Mouse (Mus musculus) heart, embryonic 14.5 days (tissue): Measurements from ENCODE around the gene 4632433K11Rik. TPM values are rescaled to one million over a fixed set of nuclear protein-coding genes. Genes with fewer than 3 reads are reported as not detected.
A peak's percentile ranks its signal among the peaks of the same experiment; 100 is the strongest.

ENCODE experiments used
- ATAC-seq: fragments of 200-750 bp; cut with Nextera tagmentation; 2 replicates; pipeline ENCODE4 v1.8.0; 2017; ENCODE audit warnings: low read depth, moderate TSS enrichment; ENCODE audit not compliant: insufficient number of reproducible peaks, insufficient read depth, low FRiP score
- H3K27ac ChIP-seq, 2 experiments: fragments of 200-500 bp in 1 of 2; fragments of 300-500 bp in 1 of 2; sonication (generic) in 1 of 2; replicated peaks in 1 of 2; 2 replicates each; pipeline ENCODE4 v1.5.1; 2012 to 2014; ENCODE audit warnings: low read depth in 2 of 2, low read length in 2 of 2, control low read depth in 1 of 2, mild to moderate bottlenecking in 1 of 2, mixed read lengths in 1 of 2; ENCODE audit not compliant: control insufficient read depth in 1 of 2, insufficient read depth in 1 of 2
- H3K27me3 ChIP-seq: fragments of 300-500 bp; sonication (generic); 2 replicates; pipeline ENCODE4 v1.6.1; 2014; ENCODE audit warnings: mild to moderate bottlenecking, low read length, control low read depth; ENCODE audit not compliant: control insufficient read depth, insufficient read depth
- H3K36me3 ChIP-seq: fragments of 300-500 bp; sonication (generic); 2 replicates; pipeline ENCODE4 v1.6.1; 2014; ENCODE audit warnings: mild to moderate bottlenecking, control low read depth, low read length, mixed read lengths; ENCODE audit not compliant: control insufficient read depth, insufficient read depth
- H3K4me1 ChIP-seq, 2 experiments: fragments of 200-500 bp in 1 of 2; fragments of 300-500 bp in 1 of 2; sonication (generic) in 1 of 2; 2 replicates each; pipeline ENCODE4 v1.6.1; 2012 to 2014; ENCODE audit warnings: low read length in 2 of 2, control low read depth in 1 of 2, mixed read lengths in 1 of 2; ENCODE audit not compliant: control insufficient read depth in 2 of 2, insufficient read depth in 2 of 2
- H3K4me2 ChIP-seq: fragments of 300-500 bp; sonication (generic); 2 replicates; pipeline ENCODE4 v1.6.1; 2014; ENCODE audit warnings: mild to moderate bottlenecking, low read length
- H3K4me3 ChIP-seq, 2 experiments: fragments of 200-500 bp in 1 of 2; fragments of 300-500 bp in 1 of 2; sonication (generic) in 1 of 2; 2 replicates each; pipeline ENCODE4 v1.5.1; 2012 to 2014; ENCODE audit warnings: low read length in 2 of 2, mild to moderate bottlenecking in 2 of 2, control low read depth in 1 of 2, low read depth in 1 of 2, moderate library complexity in 1 of 2; ENCODE audit not compliant: control insufficient read depth in 1 of 2, insufficient read depth in 1 of 2
- H3K9ac ChIP-seq: fragments of 300-500 bp; sonication (generic); 2 replicates; pipeline ENCODE4 v1.6.1; 2014; ENCODE audit warnings: mild to moderate bottlenecking, low read length
- H3K9me3 ChIP-seq: fragments of 300-500 bp; sonication (generic); 2 replicates; pipeline ENCODE4 v1.6.1; 2016; ENCODE audit warnings: low read length, control low read depth; ENCODE audit not compliant: control insufficient read depth
- WGBS: fragments of 180-500 bp; shearing (Covaris S2); extraction: QIAGEN DNeasy Blood & Tissue Kit; methylation state at CpG from one replicate; pipeline ENCODE4 v1.1.7; 2014; 5-methylcytosine and 5-hydroxymethylcytosine counted together
- polyA plus RNA-seq: library from polyadenylated mRNA; unstranded; fragments of >200 nt; fragmentation: Nextera tagmentation; extraction: Ambion mirVana; gene quantifications from 2 replicates; pipeline ENCODE4 v1.2.1, GENCODE M21; 2014

The 4632433K11Rik gene
- polyA plus RNA-seq, 1 experiment from 2014 or later = not detected

GRCm38 (mm10) chr7:5058631-5059030, 24.7 kb downstream of the 4632433K11Rik start:
- peaks cover 7 to 24% of the 10 kb centered on the region in 2 experiments; a peak in 3 of 4 replicates for H3K4me1 ChIP-seq
- 68% methylated on average over 1 of the region's 1 CpGs for whole genome bisulfite sequencing
- no peak overlapping the region for H3K4me3 ChIP-seq
- H3K27me3 ChIP-seq = peaks cover 53% of the 10 kb centered on the region
- H3K9me3 ChIP-seq = no peaks in the 10 kb centered on the region
- H3K27ac ChIP-seq = no peak overlapping the region
- no peak overlapping the region for H3K9ac ChIP-seq
- ATAC-seq = no peak
- no peak overlapping the region for H3K4me2 ChIP-seq
- H3K36me3 ChIP-seq = no peaks in the 10 kb centered on the region

- Histone ChIP-seq H3K4me3 (no peak overlapping the region), H3K4me2 (peak overlapping the region; percentile 98; the same call in 1 of the 2 replicates), H3K9ac (no peak overlapping the region), H3K9me3 (no peaks in the 10 kb centered on the region), H3K36me3 (peaks cover 4% of the 10 kb centered on the region), H3K4me1 (peaks cover 5 to 26% of the 10 kb centered on the region in 2 experiments; a peak in 3 of 4 replicates), H3K27me3 (peaks cover 45% of the 10 kb centered on the region), H3K27ac (no peak overlapping the region)
- whole genome bisulfite sequencing = 88% methylated on average over 12 of the region's 12 CpGs
- no peak for ATAC-seq
Observed at GRCm38 (mm10) chr7:5059421-5059820, 25.5 kb downstream of the 4632433K11Rik start.

GRCm38 (mm10) chr7:5060239-5060731, 26.4 kb downstream of the 4632433K11Rik start:
- peaks cover 5 to 28% of the 10 kb centered on the region in 2 experiments; a peak in 3 of 4 replicates for H3K4me1 ChIP-seq
- peak overlapping the region; percentile 96 to 98 for H3K27ac ChIP-seq
- peaks cover 37% of the 10 kb centered on the region for H3K27me3 ChIP-seq
- H3K9ac ChIP-seq = peak overlapping the region; percentile 84
- peaks cover 7% of the 10 kb centered on the region for H3K36me3 ChIP-seq
- WGBS = 2% methylated on average over 27 of the region's 27 CpGs
- H3K9me3 ChIP-seq = no peaks in the 10 kb centered on the region
- H3K4me2 ChIP-seq = peak overlapping the region; percentile 98
- ATAC-seq = 0 out of 2 replicates have a peak, but pooled peaks have one; percentile 2
- peak overlapping the region; percentile 82 to 84 for H3K4me3 ChIP-seq

GRCm38 (mm10) chr7:5060944-5061773, 27.2 kb downstream of the 4632433K11Rik start:
- under 1% methylated on average over 60 of the region's 60 CpGs for WGBS
- H3K4me2 ChIP-seq = peak overlapping the region; percentile 98
- peak overlapping the region; percentile 98 to 100 for H3K27ac ChIP-seq
- peaks cover 5 to 30% of the 10 kb centered on the region in 2 experiments; a peak in 3 of 4 replicates for H3K4me1 ChIP-seq
- ATAC-seq = peak; percentile 85
- H3K27me3 ChIP-seq = peaks cover 28% of the 10 kb centered on the region
- H3K9me3 ChIP-seq = no peaks in the 10 kb centered on the region
- peak overlapping the region; percentile 84 for H3K9ac ChIP-seq
- peak overlapping the region; percentile 82 to 84 for H3K4me3 ChIP-seq
- H3K36me3 ChIP-seq = peaks cover 11% of the 10 kb centered on the region

- WGBS = under 1% methylated on average over 57 of the region's 65 CpGs
Observed at GRCm38 (mm10) chr7:5061774-5062359, 27.9 kb downstream of the 4632433K11Rik start, which contains the start of gene U2af2. Gene U2af2, plus strand, starts transcription at chr7:5062143.

GRCm38 (mm10) chr7:5062360-5063001, 28.6 kb downstream of the 4632433K11Rik start:
- Histone ChIP-seq H3K4me3 (peak overlapping the region; percentile 84), H3K27ac (peak overlapping the region; percentile 95 to 98), H3K4me2 (peak overlapping the region; percentile 98), H3K4me1 (peaks cover 3 to 23% of the 10 kb centered on the region in 2 experiments; a peak in 3 of 4 replicates), H3K9ac (peak overlapping the region; percentile 84), H3K36me3 (peaks cover 25% of the 10 kb centered on the region), H3K27me3 (peaks cover 16% of the 10 kb centered on the region), H3K9me3 (no peaks in the 10 kb centered on the region)
- WGBS = under 1% methylated on average over 41 of the region's 51 CpGs
- ATAC-seq = peak; percentile 63

More at GRCm38 (mm10) chr7:5061774-5062359, 27.9 kb downstream of the 4632433K11Rik start, which contains the start of gene U2af2:
- H3K9ac ChIP-seq = peak within 1 kb of the TSS; percentile 84
- ATAC-seq = peak; percentile 81
- H3K27ac ChIP-seq = peak within 1 kb of the TSS; percentile 98 to 100
- H3K4me3 ChIP-seq = peak within 1 kb of the TSS; percentile 84
- H3K36me3 ChIP-seq = peaks cover 18% of the 10 kb centered on the region
- H3K4me1 ChIP-seq = peaks cover 4 to 26% of the 10 kb centered on the region in 2 experiments; a peak in 3 of 4 replicates
- H3K9me3 ChIP-seq = no peaks in the 10 kb centered on the region
- peak within 1 kb of the TSS; percentile 98 for H3K4me2 ChIP-seq
- H3K27me3 ChIP-seq = peaks cover 22% of the 10 kb centered on the region

- Histone ChIP-seq H3K4me1 (peaks cover 3 to 23% of the 10 kb centered on the region in 2 experiments; a peak in 3 of 4 replicates), H3K27ac (no peak overlapping the region), H3K4me3 (no peak overlapping the region), H3K4me2 (no peak overlapping the region), H3K27me3 (no peaks in the 10 kb centered on the region), H3K36me3 (peaks cover 49% of the 10 kb centered on the region), H3K9me3 (no peaks in the 10 kb centered on the region), H3K9ac (no peak overlapping the region)
- WGBS = 91% methylated on average over 6 of the region's 6 CpGs
- ATAC-seq = no peak
Observed at GRCm38 (mm10) chr7:5064886-5065285, 31.0 kb downstream of the 4632433K11Rik start.
